Mouse (Mus musculus): ENCODE measurements around the gene Hils1. TPM values are rescaled to one million over a fixed set of nuclear protein-coding genes. Genes with fewer than 3 reads are reported as not detected.

Gene Hils1
- total and polyA plus RNA-seq, 2 experiments from 2014 or later: not detected

DNA sequence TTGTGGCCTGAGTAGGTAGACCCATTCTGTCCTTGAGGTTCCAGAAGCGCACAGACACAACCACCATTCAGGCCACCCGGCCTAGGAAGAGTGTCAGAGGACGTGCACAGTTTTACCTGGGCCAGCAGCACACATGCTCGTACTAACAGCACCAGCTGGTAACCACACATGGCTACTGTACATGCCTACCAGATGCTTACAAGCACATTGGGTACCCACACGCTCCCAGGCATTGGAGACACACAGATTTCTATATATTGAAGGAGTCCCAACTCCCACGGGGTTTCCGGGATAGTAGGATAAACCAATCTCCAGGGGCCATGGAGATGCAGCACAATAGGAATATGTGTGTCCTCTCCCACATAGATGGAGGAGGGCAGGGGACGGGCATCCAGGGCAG, 35.3 kb downstream of the Hils1 start:
- H3K4me1 ChIP-seq (ENCODE audit: insufficient read depth): peaks cover 13% of the 10 kb centered on the region
- H3K9ac ChIP-seq: no peak overlapping the region
- no peaks in the 10 kb centered on the region for H3K9me3 ChIP-seq (ENCODE audit: low read length)
- ATAC-seq (no peak), DNase-seq (no peak)
- H3K36me3 ChIP-seq (ENCODE audit: insufficient read depth): peaks cover 71% of the 10 kb centered on the region
- no peak overlapping the region for H3K4me2 ChIP-seq (ENCODE audit: low read depth)
- H3K4me3 ChIP-seq (ENCODE audit: low read depth, low read length): no peak overlapping the region
- WGBS: 92% methylated on average over 8 of the region's 8 CpGs
- H3K27me3 ChIP-seq (ENCODE audit: insufficient read depth, low read length): no peaks in the 10 kb centered on the region
- TF ChIP-seq CTCF (IDR thresholded peaks at IDR 0.05; ENCODE audit: low read depth): no peak
- H3K27ac ChIP-seq (ENCODE audit: low read depth, low read length): no peak overlapping the region

DNA sequence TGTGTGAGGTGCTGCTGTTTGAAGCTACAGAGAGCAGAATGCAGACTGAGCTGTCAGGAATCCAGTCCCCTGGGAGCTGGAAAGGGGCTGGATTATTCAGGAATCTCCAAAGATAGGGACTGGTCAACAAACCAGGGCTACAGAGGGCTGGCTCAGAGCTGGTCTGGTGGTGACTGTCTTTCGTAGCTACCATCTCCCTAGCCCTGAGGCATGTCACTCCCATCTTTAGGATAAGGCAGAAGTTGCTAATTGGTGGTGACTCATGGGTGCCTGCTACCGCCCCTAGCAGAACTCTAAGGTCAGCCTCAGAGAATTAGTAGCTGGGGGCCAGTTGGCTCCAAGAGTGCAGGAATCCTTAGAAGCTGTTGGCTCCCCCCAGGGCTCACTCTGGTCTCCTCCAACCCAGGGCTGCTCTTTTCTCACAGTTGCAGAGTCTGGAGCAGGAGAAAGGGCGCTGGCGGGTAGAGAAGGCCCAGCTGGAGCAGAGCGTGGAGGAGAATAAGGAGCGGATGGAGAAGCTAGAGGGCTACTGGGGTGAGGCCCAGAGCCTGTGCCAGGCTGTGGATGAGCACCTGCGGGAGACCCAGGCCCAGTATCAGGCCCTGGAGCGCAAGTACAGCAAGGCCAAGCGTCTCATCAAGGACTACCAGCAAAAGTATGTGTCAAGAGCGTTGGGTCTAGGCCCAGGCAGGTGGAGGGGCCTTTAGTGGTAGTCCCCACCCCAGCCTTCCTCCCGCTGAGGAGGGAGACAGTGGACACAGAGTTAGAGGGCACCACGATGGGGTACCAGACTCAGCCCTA, 36.9 kb downstream of the Hils1 start:
- DNase-seq: no peak
- Histone ChIP-seq H3K4me3 (ENCODE audit: low read depth, low read length) (no peak overlapping the region), H3K9me3 (ENCODE audit: low read length) (no peaks in the 10 kb centered on the region), H3K4me2 (ENCODE audit: low read depth) (no peak overlapping the region), H3K4me1 (ENCODE audit: insufficient read depth) (peaks cover 20% of the 10 kb centered on the region), H3K9ac (no peak overlapping the region), H3K36me3 (ENCODE audit: insufficient read depth) (peaks cover 61% of the 10 kb centered on the region), H3K27me3 (ENCODE audit: insufficient read depth, low read length) (no peaks in the 10 kb centered on the region), H3K27ac (ENCODE audit: low read depth, low read length) (no peak overlapping the region)
- TF ChIP-seq CTCF (IDR thresholded peaks at IDR 0.05; ENCODE audit: low read depth): no peak
- 80% methylated on average over 12 of the region's 12 CpGs for WGBS
- ATAC-seq: no peak

DNA sequence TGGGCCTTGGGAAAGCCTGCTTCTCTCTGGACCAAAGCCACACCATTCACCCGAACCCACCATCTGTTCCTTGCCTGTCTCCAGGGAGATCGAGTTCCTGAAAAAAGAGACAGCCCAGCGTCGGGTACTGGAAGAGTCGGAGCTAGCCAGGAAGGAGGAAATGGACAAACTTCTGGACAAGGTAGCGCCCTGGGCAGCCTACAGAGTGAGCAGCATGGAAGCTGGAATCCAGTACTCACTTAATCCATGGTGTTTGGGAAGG, 37.5 kb downstream of the Hils1 start:
- 46% methylated on average over 6 of the region's 6 CpGs for WGBS
- Histone ChIP-seq H3K4me3 (ENCODE audit: low read depth, low read length) (no peak overlapping the region), H3K27ac (ENCODE audit: low read depth, low read length) (no peak overlapping the region), H3K4me1 (ENCODE audit: insufficient read depth) (peaks cover 20% of the 10 kb centered on the region), H3K27me3 (ENCODE audit: insufficient read depth, low read length) (no peaks in the 10 kb centered on the region), H3K9ac (no peak overlapping the region), H3K36me3 (ENCODE audit: insufficient read depth) (peaks cover 57% of the 10 kb centered on the region), H3K9me3 (ENCODE audit: low read length) (no peaks in the 10 kb centered on the region), H3K4me2 (ENCODE audit: low read depth) (no peak overlapping the region)
- no peak for TF ChIP-seq CTCF (IDR thresholded peaks at IDR 0.05; ENCODE audit: low read depth)
- no peak for ATAC-seq
- no peak for DNase-seq

DNA sequence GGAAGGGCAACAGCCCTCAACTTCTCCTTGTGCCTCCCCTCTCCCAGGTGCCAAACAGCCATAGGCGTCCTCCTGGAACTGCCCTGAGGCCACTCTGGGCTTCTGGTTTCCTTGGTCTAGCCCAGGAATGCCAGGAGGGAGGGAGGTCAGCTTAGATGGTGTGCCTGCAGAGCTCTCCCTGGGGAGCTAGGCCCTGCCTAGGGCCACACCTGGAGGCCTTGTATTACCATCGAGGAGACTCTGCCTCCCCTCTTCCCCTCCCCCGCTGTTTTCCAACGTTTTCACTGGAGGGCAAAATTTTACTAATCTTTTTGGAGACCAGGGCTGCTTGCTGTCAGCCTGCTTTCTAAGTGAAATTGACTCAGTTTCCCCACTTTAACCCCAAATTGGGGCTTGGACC, 38.6 kb downstream of the Hils1 start:
- DNase-seq (no peak), ATAC-seq (no peak)
- no peak overlapping the region; the same call in 1 of the 2 replicates for H3K4me3 ChIP-seq (ENCODE audit: low read depth, low read length)
- H3K9me3 ChIP-seq (ENCODE audit: low read length): no peaks in the 10 kb centered on the region
- H3K4me1 ChIP-seq (ENCODE audit: insufficient read depth): peaks cover 20% of the 10 kb centered on the region
- H3K4me2 ChIP-seq (ENCODE audit: low read depth): peak overlapping the region; percentile 66
- H3K27me3 ChIP-seq (ENCODE audit: insufficient read depth, low read length): no peaks in the 10 kb centered on the region
- TF ChIP-seq CTCF (IDR thresholded peaks at IDR 0.05; ENCODE audit: low read depth): no peak
- peaks cover 46% of the 10 kb centered on the region for H3K36me3 ChIP-seq (ENCODE audit: insufficient read depth)
- H3K9ac ChIP-seq: peak overlapping the region; percentile 44; the same call in 1 of the 2 replicates
- H3K27ac ChIP-seq (ENCODE audit: low read depth, low read length): peak overlapping the region; percentile 80
- WGBS: 36% methylated on average over 4 of the region's 4 CpGs

DNA sequence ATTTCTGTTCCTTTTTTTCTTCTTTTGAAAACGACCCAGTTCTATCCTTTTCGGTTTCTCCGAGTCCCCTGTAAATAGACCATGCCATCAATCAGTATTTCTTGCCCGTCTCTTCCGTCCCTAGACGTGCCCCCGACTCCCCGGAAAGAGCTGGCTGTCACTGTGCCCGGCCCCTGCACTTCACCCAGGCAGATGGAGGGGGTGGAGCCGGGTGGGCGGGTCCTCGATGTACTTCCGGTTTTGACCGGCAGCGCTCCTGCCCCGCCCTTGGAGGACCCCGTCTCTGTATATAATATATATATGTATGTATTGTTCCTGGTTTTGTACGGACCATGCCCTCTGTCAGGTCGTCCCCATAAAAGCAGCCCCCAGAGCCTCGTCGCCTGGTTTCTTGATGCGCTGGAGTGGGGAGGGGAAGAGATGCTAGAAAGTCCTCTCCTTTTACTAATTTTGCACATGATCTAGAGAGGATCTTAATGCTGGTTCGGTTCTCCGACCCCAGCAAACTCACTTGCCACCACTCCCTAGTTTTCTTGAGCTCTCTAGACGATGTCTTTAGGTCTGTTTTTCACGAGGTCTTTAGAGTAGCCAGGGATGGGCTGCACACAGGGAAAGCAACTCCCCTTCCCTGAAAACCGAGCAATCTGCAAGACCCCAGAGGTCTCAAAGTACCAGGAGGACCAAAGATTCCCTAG, 39.3 kb downstream of the Hils1 start:
- 2% methylated on average over 27 of the region's 27 CpGs for WGBS
- no peaks in the 10 kb centered on the region for H3K27me3 ChIP-seq (ENCODE audit: insufficient read depth, low read length)
- DNase-seq (peak; percentile 80), ATAC-seq (peak; percentile 38)
- H3K9ac ChIP-seq: peak overlapping the region; percentile 44
- TF ChIP-seq CTCF (IDR thresholded peaks at IDR 0.05; ENCODE audit: low read depth): peak; percentile 21; the same call in 1 of the 2 replicates
- no peaks in the 10 kb centered on the region for H3K9me3 ChIP-seq (ENCODE audit: low read length)
- H3K4me1 ChIP-seq (ENCODE audit: insufficient read depth): peaks cover 24% of the 10 kb centered on the region
- peak overlapping the region; percentile 35 for H3K4me3 ChIP-seq (ENCODE audit: low read depth, low read length)
- peaks cover 42% of the 10 kb centered on the region for H3K36me3 ChIP-seq (ENCODE audit: insufficient read depth)
- H3K4me2 ChIP-seq (ENCODE audit: low read depth): peak overlapping the region; percentile 66
- H3K27ac ChIP-seq (ENCODE audit: low read depth, low read length): peak overlapping the region; percentile 80

DNA sequence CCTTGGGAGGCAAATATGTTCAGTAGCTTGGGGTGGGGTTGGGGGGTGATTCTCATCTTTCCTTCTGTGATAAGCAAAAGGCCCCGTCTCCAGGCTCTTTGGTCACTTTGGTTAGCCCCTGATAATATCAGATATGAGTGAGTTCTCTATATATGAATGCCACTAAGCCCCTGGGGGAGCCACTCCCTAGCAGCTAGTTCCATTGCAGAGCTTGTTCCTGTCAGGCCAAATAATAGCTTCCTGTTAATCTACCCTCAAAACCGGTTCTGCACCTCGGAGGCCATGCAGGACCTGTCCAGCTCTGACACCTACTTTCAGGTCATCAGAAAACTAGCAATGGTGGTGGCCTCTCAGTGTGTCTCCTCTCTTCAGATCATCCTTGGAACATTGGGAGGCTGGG, 40.0 kb downstream of the Hils1 start:
- H3K9ac ChIP-seq: no peak overlapping the region
- no peak for TF ChIP-seq CTCF (IDR thresholded peaks at IDR 0.05; ENCODE audit: low read depth)
- 0 out of 2 replicates have a peak overlapping the region, but pooled peaks have one; percentile 80 for H3K27ac ChIP-seq (ENCODE audit: low read depth, low read length)
- no peak for ATAC-seq
- H3K9me3 ChIP-seq (ENCODE audit: low read length): no peaks in the 10 kb centered on the region
- peaks cover 34% of the 10 kb centered on the region for H3K36me3 ChIP-seq (ENCODE audit: insufficient read depth)
- WGBS: 83% methylated on average over 3 of the region's 3 CpGs
- H3K27me3 ChIP-seq (ENCODE audit: insufficient read depth, low read length): no peaks in the 10 kb centered on the region
- H3K4me2 ChIP-seq (ENCODE audit: low read depth): peak overlapping the region; percentile 66; the same call in 1 of the 2 replicates
- no peak for DNase-seq
- peaks cover 32% of the 10 kb centered on the region for H3K4me1 ChIP-seq (ENCODE audit: insufficient read depth)
- H3K4me3 ChIP-seq (ENCODE audit: low read depth, low read length): no peak overlapping the region
